Mouse (Mus musculus) forebrain, embryonic 15.5 days (tissue): ENCODE data around the gene Nkain2. TPM values are rescaled to one million over a fixed set of nuclear protein-coding genes. Genes with fewer than 3 reads are reported as not detected.

Source experiments
- ATAC-seq: fragments of 200-750 bp; cut with Nextera tagmentation; replicated peaks from 2 replicates; pipeline ENCODE4 v1.8.0; 2017; ENCODE audit warnings: mild to moderate bottlenecking, moderate TSS enrichment, moderate library complexity
- H3K27ac ChIP-seq: fragments of 300-500 bp; sonication (generic); replicated peaks from 2 replicates; pipeline ENCODE4 v1.5.1; 2015; ENCODE audit warnings: mild to moderate bottlenecking, inconsistent platforms
- H3K27me3 ChIP-seq: fragments of 300-500 bp; sonication (generic); 2 replicates; pipeline ENCODE4 v1.6.1; 2015; ENCODE audit warnings: inconsistent platforms
- H3K36me3 ChIP-seq: fragments of 300-500 bp; sonication (generic); 2 replicates; pipeline ENCODE4 v1.6.1; 2015; ENCODE audit warnings: mild to moderate bottlenecking, inconsistent platforms
- H3K4me1 ChIP-seq: fragments of 300-500 bp; sonication (generic); 2 replicates; pipeline ENCODE4 v1.6.1; 2015; ENCODE audit warnings: inconsistent platforms
- H3K4me2 ChIP-seq: fragments of 300-500 bp; sonication (generic); replicated peaks from 2 replicates; pipeline ENCODE4 v1.6.1; 2015; ENCODE audit warnings: mild to moderate bottlenecking, inconsistent platforms
- H3K4me3 ChIP-seq: fragments of 300-500 bp; sonication (generic); 2 replicates; pipeline ENCODE4 v1.5.1; 2015; ENCODE audit warnings: mild to moderate bottlenecking, inconsistent platforms
- H3K9ac ChIP-seq: fragments of 300-500 bp; sonication (generic); replicated peaks from 2 replicates; pipeline ENCODE4 v1.6.1; 2015; ENCODE audit warnings: mild to moderate bottlenecking, inconsistent platforms
- H3K9me3 ChIP-seq: fragments of 300-500 bp; sonication (generic); 2 replicates; pipeline ENCODE4 v1.6.1; 2016; ENCODE audit warnings: inconsistent platforms
- WGBS: fragments of 180-500 bp; shearing (Covaris S2); methylation state at CpG from one replicate; pipeline ENCODE4 v1.1.7; 2015; ENCODE audit warnings: mixed read lengths; 5-methylcytosine and 5-hydroxymethylcytosine counted together
- polyA plus RNA-seq: library from polyadenylated mRNA; unstranded; fragments of >200 nt; fragmentation: Nextera tagmentation; extraction: Ambion mirVana; gene quantifications from 2 replicates; pipeline ENCODE4 v1.2.1, GENCODE M21; 2015

The Nkain2 gene
- polyA plus RNA-seq, 1 experiment from 2014 or later = 11.8 TPM

DNA sequence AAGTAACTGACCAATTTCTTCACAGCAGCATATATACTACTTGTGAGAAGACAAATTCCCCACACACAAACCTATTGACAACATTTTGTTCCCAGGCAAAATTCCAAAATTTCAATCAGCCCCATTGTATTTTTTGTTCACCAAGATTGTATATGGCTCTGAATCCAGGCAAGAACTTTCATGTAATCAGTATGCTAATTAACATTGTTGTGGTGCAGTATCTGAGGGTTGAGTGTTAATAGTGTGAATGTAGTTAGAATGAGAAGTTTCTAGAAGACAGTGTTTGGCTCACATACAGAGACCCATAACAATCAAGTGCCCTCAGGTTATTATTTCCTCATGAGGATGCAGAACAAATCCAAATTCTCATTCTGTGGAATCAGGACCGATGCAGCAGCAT, 354.2 kb downstream of the Nkain2 start:
- peak; percentile 55 for ATAC-seq

DNA sequence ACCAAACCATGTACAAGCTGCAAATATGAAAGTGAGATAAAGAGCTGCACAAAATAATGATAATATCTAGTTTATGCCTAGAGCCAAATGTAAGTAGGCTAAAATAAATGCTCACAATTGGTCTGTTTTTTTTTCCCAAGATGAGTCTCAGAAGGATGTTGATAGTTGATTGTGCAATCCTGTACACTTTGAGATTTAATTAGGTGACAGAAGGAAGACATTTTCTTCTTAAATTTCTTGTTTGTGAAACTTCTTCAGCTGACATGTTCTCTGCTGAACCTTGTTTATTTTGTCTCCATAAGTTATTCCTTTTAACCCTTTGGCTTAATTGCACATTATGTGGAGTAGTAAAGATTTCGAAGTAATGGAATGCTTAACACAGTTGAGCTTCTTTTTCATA, 379.4 kb downstream of the Nkain2 start:
- ATAC-seq = no peak
- Histone ChIP-seq H3K36me3 (no peaks in the 10 kb centered on the region), H3K27me3 (no peaks in the 10 kb centered on the region), H3K4me3 (no peak overlapping the region), H3K9me3 (no peaks in the 10 kb centered on the region), H3K4me2 (no peak overlapping the region), H3K9ac (no peak overlapping the region), H3K4me1 (no peaks in the 10 kb centered on the region), H3K27ac (no peak overlapping the region)
- 91% methylated on average over 1 of the region's 1 CpGs for WGBS

More for the DNA sequence above, 354.2 kb downstream of the Nkain2 start:
- Histone ChIP-seq H3K4me1 (peaks cover 3% of the 10 kb centered on the region; the same call in 1 of the 2 replicates), H3K4me2 (no peak overlapping the region), H3K27me3 (no peaks in the 10 kb centered on the region), H3K27ac (no peak overlapping the region), H3K4me3 (no peak overlapping the region), H3K9ac (no peak overlapping the region), H3K9me3 (no peaks in the 10 kb centered on the region), H3K36me3 (no peaks in the 10 kb centered on the region)
- WGBS = 21% methylated on average over 1 of the region's 1 CpGs

DNA sequence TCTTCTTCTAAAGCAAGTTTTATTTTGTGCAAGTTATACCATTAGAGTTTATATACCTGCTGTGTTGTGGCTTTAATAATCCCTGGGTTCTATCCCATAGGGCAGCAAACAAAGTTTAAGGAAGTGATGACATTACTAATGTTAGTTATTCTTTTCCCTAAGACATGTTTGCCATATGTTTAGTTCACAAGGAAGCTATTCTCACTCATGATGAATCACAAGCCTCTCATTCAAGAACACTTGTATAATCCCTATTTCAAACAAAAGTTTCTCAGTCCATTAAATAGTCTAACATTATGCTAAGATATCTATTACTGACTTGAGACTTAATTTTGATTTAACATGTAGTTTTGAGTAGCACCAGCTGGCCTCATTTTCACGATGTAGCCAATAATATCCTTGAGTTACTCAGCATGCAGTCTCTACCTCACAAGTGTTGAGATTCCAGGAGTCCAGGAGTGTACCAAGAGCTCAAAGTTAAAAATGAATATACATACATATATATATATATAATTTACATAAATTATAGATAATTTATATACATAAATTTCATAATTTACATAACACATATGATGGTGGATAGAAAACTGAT, 395.6 kb downstream of the Nkain2 start:
- no peak overlapping the region for H3K27ac ChIP-seq
- H3K27me3 ChIP-seq = no peaks in the 10 kb centered on the region
- ATAC-seq = no peak
- H3K9me3 ChIP-seq = no peaks in the 10 kb centered on the region
- no peaks in the 10 kb centered on the region for H3K36me3 ChIP-seq
- no peak overlapping the region for H3K9ac ChIP-seq
- no peak overlapping the region for H3K4me2 ChIP-seq
- 79% methylated on average over 1 of the region's 1 CpGs for WGBS
- no peaks in the 10 kb centered on the region for H3K4me1 ChIP-seq
- no peak overlapping the region for H3K4me3 ChIP-seq

DNA sequence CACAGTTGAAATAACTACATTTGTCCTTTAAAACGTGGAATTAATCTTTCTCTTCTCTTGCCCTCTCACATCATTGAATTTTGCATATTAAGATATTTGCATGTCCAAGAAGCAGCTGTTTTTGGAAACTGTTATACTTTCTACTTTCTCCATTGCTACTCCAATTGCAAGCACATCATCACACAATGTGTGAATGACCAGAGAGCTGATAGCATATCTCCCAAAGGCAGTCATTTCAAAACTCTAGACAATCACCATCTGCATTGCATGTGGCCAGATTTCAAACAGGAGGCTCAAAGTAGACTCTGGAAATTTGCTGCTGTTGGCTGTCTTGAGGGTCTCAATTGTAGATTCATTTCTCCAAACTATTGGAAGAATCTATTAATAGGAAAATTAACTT, 396.7 kb downstream of the Nkain2 start:
- Histone ChIP-seq H3K27me3 (no peaks in the 10 kb centered on the region), H3K4me3 (no peak overlapping the region), H3K9me3 (no peaks in the 10 kb centered on the region), H3K4me1 (no peaks in the 10 kb centered on the region), H3K4me2 (no peak overlapping the region), H3K9ac (no peak overlapping the region), H3K27ac (no peak overlapping the region), H3K36me3 (no peaks in the 10 kb centered on the region)
- 73% methylated on average over 1 of the region's 1 CpGs for WGBS
- ATAC-seq = no peak

DNA sequence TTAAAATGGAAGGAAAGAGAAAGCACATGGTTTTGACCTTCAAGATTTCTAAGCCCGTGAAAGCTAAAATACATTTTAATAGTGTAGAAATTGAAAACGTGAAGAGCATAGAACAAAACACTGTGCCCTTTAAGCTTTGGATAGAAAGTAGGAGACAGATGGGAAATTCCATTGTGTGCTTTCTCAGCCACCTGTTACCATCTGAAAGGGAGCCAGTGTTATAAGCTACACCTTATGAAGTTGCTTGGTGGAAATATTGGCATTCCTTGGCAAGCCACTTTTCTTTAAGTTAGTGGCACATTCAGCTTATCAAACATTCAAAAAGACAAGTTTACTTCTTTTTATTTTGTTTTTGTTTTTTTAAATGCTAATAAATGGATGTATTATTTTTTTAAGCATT, 427.5 kb downstream of the Nkain2 start:
- ATAC-seq = no peak
- Histone ChIP-seq H3K4me1 (no peaks in the 10 kb centered on the region), H3K4me3 (no peak overlapping the region), H3K27me3 (no peaks in the 10 kb centered on the region), H3K9ac (no peak overlapping the region), H3K36me3 (no peaks in the 10 kb centered on the region), H3K27ac (no peak overlapping the region), H3K9me3 (no peaks in the 10 kb centered on the region), H3K4me2 (no peak overlapping the region)
- 66% methylated on average over 2 of the region's 2 CpGs for WGBS

DNA sequence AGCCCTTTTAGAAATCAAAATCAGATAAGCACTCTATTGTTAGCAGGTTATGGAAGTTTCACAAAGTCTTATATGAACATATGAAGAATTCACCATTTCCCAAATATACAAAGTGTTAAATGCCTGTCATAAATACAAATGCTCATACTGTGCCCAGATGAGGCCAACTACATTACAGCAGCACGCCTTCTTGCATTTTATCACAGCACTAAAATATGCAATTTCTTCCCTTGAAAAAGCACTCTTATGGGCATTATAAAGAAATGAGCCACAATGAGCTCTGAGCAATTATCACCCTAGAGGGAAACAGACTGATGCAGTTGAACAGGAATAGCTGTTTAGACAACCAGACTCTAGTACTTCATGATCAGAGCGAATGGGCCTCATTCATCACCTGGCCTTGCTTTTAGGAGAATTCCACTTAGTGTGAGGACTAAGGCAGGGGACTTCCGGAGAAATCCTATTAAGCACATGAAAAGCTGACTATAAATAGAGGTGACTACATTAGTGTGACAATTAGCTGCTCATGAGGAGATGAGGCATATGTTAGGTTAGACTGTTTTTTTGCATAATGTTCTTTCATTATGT, 450.2 kb downstream of the Nkain2 start:
- Histone ChIP-seq H3K4me1 (no peaks in the 10 kb centered on the region), H3K36me3 (no peaks in the 10 kb centered on the region), H3K9me3 (no peaks in the 10 kb centered on the region), H3K4me3 (no peak overlapping the region), H3K27ac (no peak overlapping the region), H3K9ac (no peak overlapping the region), H3K4me2 (no peak overlapping the region), H3K27me3 (no peaks in the 10 kb centered on the region)
- ATAC-seq = no peak
- 60% methylated on average over 3 of the region's 3 CpGs for WGBS

DNA sequence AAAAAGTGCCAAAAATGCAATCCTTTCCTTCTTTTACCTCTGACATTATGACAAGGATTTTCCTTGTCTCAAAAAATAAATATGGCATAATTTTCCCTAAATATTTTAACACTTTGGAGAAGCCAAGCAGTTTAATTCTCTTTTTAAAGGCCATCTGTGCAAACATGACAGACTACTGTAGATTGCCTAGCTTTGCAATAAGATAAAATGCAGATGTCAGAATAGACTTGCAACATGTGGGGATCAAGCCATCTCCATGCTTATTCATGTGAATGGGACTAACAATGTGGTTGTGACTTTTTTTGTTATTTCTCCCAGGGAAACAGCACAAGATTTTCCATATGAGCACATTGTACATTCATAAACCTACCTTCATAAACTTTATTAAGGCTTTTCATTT, 476.0 kb downstream of the Nkain2 start:
- no peak overlapping the region for H3K4me2 ChIP-seq
- ATAC-seq = peak; percentile 53; the same call in 1 of the 2 replicates
- H3K9me3 ChIP-seq = no peaks in the 10 kb centered on the region
- H3K4me3 ChIP-seq = no peak overlapping the region
- H3K9ac ChIP-seq = no peak overlapping the region
- H3K36me3 ChIP-seq = no peaks in the 10 kb centered on the region
- H3K27me3 ChIP-seq = no peaks in the 10 kb centered on the region
- no peak overlapping the region for H3K27ac ChIP-seq
- H3K4me1 ChIP-seq = no peaks in the 10 kb centered on the region

DNA sequence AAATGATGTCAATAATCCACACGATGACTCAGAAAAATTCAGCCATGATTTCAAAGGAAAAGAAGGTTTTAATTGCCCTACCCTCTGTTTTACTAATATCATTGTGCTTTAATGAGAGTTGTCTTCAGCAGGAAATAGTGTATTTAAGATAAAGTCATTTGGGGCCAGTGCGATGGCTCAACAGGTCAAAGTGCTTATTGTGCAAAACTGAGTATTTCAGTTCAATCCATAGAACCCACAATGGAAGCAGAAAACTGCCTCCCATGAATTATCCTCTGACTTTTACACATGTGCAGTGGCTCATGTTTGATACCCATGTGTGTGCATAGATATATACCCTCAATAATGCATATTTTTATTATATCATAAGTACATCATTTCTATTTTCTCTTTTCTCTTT, 478.9 kb downstream of the Nkain2 start:
- H3K9me3 ChIP-seq = no peaks in the 10 kb centered on the region
- H3K4me3 ChIP-seq = no peak overlapping the region
- ATAC-seq = no peak
- H3K27ac ChIP-seq = no peak overlapping the region
- H3K27me3 ChIP-seq = no peaks in the 10 kb centered on the region
- H3K4me2 ChIP-seq = no peak overlapping the region
- H3K36me3 ChIP-seq = no peaks in the 10 kb centered on the region
- no peaks in the 10 kb centered on the region for H3K4me1 ChIP-seq
- 90% methylated on average over 2 of the region's 2 CpGs for WGBS
- H3K9ac ChIP-seq = no peak overlapping the region

DNA sequence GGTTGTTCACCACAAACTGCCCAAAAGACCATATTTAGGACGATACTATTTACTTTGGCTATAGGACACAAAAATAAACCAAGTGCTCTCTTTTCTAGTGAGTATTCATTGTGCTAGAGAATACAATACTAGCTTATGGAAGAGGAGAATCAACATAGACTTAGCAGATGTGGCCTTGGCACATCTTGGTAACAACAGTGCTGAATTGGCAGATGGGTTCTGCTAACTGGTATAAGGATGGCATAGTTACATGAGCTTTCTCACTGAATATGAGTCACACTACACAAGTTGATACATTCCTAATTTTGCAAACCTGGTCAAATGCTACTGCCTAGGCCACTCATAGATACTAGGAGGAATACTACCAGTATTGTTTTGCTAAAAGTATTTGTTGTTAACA, 489.3 kb downstream of the Nkain2 start:
- no peaks in the 10 kb centered on the region for H3K4me1 ChIP-seq
- no peak overlapping the region for H3K27ac ChIP-seq
- ATAC-seq = no peak
- no peak overlapping the region for H3K4me3 ChIP-seq
- H3K9ac ChIP-seq = no peak overlapping the region
- no peaks in the 10 kb centered on the region for H3K27me3 ChIP-seq
- H3K4me2 ChIP-seq = no peak overlapping the region
- WGBS = 80% methylated on average over 1 of the region's 1 CpGs
- no peaks in the 10 kb centered on the region for H3K36me3 ChIP-seq
- H3K9me3 ChIP-seq = no peaks in the 10 kb centered on the region

DNA sequence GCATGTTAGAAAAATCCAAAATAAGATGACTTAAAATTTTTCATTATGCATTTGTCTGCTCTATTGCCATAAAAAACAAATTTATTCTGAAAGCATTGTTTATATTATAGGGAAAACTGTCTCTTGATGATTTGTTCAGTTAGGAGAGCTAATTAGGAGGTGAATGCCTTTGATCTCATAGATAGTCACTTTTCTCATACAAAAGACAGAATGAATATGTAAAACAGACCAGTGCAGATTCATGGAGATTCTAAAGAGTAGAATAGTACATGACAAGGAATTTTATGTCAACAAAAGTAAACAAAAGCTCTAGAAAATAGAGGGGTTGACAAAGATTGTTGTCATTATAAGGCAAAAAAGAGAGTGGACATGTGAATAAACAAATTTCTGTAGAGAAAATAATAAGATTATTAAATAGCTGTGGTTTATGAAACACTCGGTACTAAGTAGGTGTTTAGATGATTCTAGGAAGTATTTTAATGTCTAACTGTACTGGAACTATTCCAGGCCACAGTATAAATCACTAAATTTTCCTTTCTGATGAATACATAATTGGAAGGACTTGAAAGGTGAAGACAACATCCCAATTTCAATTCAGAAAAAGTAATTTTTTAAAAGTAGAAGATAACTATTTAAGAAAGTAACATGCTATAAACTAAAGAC, 496.3 kb downstream of the Nkain2 start:
- 75% methylated on average over 1 of the region's 1 CpGs for WGBS
- Histone ChIP-seq H3K4me1 (no peaks in the 10 kb centered on the region), H3K9ac (no peak overlapping the region), H3K9me3 (no peaks in the 10 kb centered on the region), H3K27ac (no peak overlapping the region), H3K4me3 (no peak overlapping the region), H3K36me3 (no peaks in the 10 kb centered on the region), H3K4me2 (no peak overlapping the region), H3K27me3 (no peaks in the 10 kb centered on the region)
- no peak for ATAC-seq

DNA sequence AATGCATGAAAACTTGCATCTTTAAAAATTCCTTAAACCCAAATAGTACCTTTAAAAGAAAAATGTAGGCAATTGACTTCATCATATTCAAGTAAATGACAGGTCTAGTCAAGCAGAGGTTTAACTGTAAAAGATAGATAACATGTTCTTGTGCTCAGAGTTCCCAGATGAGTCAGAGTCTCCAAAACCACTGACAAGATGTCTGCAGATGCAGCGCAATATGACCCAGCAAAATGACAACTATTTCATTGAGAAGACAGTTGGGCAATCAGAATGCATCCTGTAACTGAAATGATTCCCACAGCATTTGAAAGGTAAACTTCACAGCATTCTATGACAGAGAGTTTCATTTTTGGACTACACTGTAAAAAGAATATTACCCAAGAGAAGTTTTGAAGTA, 496.9 kb downstream of the Nkain2 start:
- no peak for ATAC-seq
- Histone ChIP-seq H3K36me3 (no peaks in the 10 kb centered on the region), H3K9me3 (no peaks in the 10 kb centered on the region), H3K4me3 (no peak overlapping the region), H3K27me3 (no peaks in the 10 kb centered on the region), H3K9ac (no peak overlapping the region), H3K4me2 (no peak overlapping the region), H3K4me1 (no peaks in the 10 kb centered on the region), H3K27ac (no peak overlapping the region)
- WGBS = 96% methylated on average over 1 of the region's 1 CpGs

DNA sequence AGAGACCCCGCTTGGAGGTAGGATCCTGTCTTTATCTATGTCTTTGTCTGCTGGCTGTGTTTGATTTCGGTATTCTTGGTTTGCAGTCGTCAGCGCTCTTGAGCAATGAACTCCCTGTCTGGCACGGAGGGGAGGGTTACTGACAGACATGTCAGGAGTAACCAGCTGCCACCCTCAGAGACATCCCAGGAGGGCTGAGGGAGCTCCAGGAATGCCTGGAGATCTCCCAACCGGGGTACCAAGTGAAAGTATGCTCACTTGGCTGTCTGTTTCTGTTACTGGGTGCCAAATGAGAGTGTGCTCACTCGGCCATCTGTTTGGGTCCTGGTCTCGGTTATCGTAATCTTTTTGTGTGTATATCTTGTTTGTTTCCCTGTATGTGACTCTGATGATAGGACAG, 577.5 kb downstream of the Nkain2 start:
- Histone ChIP-seq H3K4me2 (no peak overlapping the region), H3K4me1 (no peaks in the 10 kb centered on the region), H3K27ac (no peak overlapping the region), H3K9ac (no peak overlapping the region), H3K36me3 (no peaks in the 10 kb centered on the region), H3K9me3 (peaks cover 11% of the 10 kb centered on the region; the same call in 1 of the 2 replicates), H3K4me3 (no peak overlapping the region), H3K27me3 (no peaks in the 10 kb centered on the region)
- WGBS = 79% methylated on average over 9 of the region's 9 CpGs
- peak; percentile 67; the same call in 1 of the 2 replicates for ATAC-seq
